Mouse (Mus musculus): Measurements from ENCODE around the gene Ddx49.

DNA sequence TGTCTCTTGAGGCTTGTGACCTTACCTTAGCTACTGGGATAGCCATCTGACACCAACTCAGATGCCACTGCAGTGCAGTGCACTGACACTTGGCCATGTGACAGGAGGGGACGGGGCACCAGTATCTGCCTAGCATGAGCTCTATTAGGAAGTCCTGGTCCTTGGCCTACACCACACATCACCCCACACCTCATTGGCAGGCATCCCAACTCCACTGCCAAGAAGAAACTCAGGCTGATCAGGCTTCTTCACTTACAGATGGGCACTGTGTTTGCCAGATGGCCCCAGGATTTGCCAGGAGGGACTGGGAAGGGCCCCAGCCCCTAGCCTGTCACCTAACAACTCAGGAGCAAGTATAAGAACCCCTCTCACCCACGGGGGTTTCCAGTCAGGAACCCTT is 11.1 kb upstream of the Ddx49 start:
- no peak for TF ChIP-seq CTCF (IDR thresholded peaks at IDR 0.05; ENCODE audit: control insufficient read depth, insufficient read depth, low read length)
- no peak for TF ChIP-seq POLR2A (IDR thresholded peaks at IDR 0.05; ENCODE audit: borderline replicate concordance, control insufficient read depth, low read depth, low read length)

Data from bone marrow, adult 2 months (tissue).